In the genomic region with DNA sequence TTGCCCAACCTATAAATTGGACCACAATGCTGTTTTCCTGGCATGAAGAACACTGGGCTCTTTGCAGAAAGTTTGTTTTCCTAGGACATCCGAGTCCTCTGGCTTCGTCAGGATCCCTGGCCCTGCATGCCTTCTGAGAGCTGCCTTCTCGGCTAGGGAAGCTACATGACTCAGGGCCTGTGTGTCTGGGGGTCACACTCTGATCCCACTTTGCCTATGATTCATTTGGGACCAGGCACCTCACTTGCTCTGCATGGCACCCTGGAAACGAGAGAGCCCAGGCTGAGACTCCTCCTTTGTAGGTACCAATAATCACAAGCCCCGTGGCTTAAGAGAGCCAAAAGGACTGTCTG, we compare ENCODE assay signal across 15 mouse cellular contexts. TPM values are rescaled to one million over a fixed set of nuclear protein-coding genes. Genes with fewer than 3 reads are reported as not detected.
"Had no signal": no experiment of that assay in that cellular context is flagged by ENCODE, and none has a peak within 500 bp of the region (broad histone marks: within the 10 kb centered on the region; RNA-seq: fewer than 3 reads in every experiment).

No protein-coding gene starts in this region.

- H3K9ac ChIP-seq: limb, embryonic 12.5 days; limb, embryonic 15.5 days; liver, embryonic 14.5 days; liver, postnatal 0 days; lung, embryonic 14.5 days; midbrain, embryonic 13.5 days had no signal

- H3K4me3 ChIP-seq: limb, embryonic 12.5 days; limb, embryonic 15.5 days; midbrain, embryonic 13.5 days had no signal

- H3K27ac ChIP-seq: limb, embryonic 12.5 days; limb, embryonic 15.5 days; liver, embryonic 14.5 days; macrophage; midbrain, embryonic 13.5 days had no signal

- ATAC-seq: liver, postnatal 0 days; lung, postnatal 0 days; midbrain, embryonic 13.5 days; midbrain, embryonic 16.5 days had no signal

- H3K27me3 ChIP-seq: limb, embryonic 12.5 days; limb, embryonic 15.5 days; midbrain, embryonic 13.5 days had no signal

- H3K9me3 ChIP-seq: limb, embryonic 12.5 days; limb, embryonic 15.5 days; midbrain, embryonic 13.5 days had no signal

- DNase-seq: kidney, postnatal 14 days; kidney, postnatal 4 days; left cerebral cortex, postnatal 4 days; liver, postnatal 0 days; thymus, adult 18-20 months; thymus, postnatal 36 days had no signal

- H3K4me1 ChIP-seq: limb, embryonic 15.5 days had no signal

- H3K36me3 ChIP-seq: limb, embryonic 12.5 days; limb, embryonic 15.5 days; midbrain, embryonic 13.5 days had no signal

- H3K4me2 ChIP-seq: limb, embryonic 12.5 days; limb, embryonic 15.5 days; liver, embryonic 11.5 days; lung, embryonic 14.5 days; midbrain, embryonic 13.5 days had no signal

RNA-seq across cellular contexts. Expression of a gene that starts 43.1 kb away (rescaled TPM):
- polyA plus RNA-seq: macrophage had no signal
